Mouse (Mus musculus) stomach, embryonic 15.5 days (tissue): ENCODE data around the gene Nelfb. TPM values are rescaled to one million over a fixed set of nuclear protein-coding genes. Genes with fewer than 3 reads are reported as not detected.

Experiments
- ATAC-seq: fragments of 200-750 bp; cut with Nextera tagmentation; 2 replicates; pipeline ENCODE4 v1.8.0; 2017; ENCODE audit warnings: low read depth, moderate number of reproducible peaks, moderate TSS enrichment; ENCODE audit not compliant: insufficient read depth, low FRiP score
- H3K27ac ChIP-seq: fragments of 300-500 bp; sonication (generic); 2 replicates; pipeline ENCODE4 v1.5.1; 2015; ENCODE audit warnings: mild to moderate bottlenecking, inconsistent platforms
- H3K27me3 ChIP-seq: fragments of 300-500 bp; sonication (generic); replicated peaks from 2 replicates; pipeline ENCODE4 v1.6.1; 2015; ENCODE audit warnings: inconsistent platforms
- H3K36me3 ChIP-seq: fragments of 300-500 bp; sonication (generic); 2 replicates; pipeline ENCODE4 v1.6.1; 2015; ENCODE audit warnings: inconsistent platforms
- H3K4me1 ChIP-seq: fragments of 300-500 bp; sonication (generic); 2 replicates; pipeline ENCODE4 v1.6.1; 2015; ENCODE audit warnings: inconsistent platforms
- H3K4me2 ChIP-seq: fragments of 300-500 bp; sonication (generic); 2 replicates; pipeline ENCODE4 v1.6.1; 2015; ENCODE audit warnings: mild to moderate bottlenecking, inconsistent platforms
- H3K4me3 ChIP-seq: fragments of 300-500 bp; sonication (generic); replicated peaks from 2 replicates; pipeline ENCODE4 v1.5.1; 2015; ENCODE audit warnings: inconsistent platforms
- H3K9ac ChIP-seq: fragments of 300-500 bp; sonication (generic); 2 replicates; pipeline ENCODE4 v1.6.1; 2015; ENCODE audit warnings: inconsistent platforms
- H3K9me3 ChIP-seq: fragments of 300-500 bp; sonication (generic); 2 replicates; pipeline ENCODE4 v1.6.1; 2016; ENCODE audit warnings: inconsistent platforms
- WGBS: fragments of 180-500 bp; shearing (Covaris S2); methylation state at CpG from one replicate; pipeline ENCODE4 v1.1.7; 2015; 5-methylcytosine and 5-hydroxymethylcytosine counted together
- polyA plus RNA-seq: library from polyadenylated mRNA; unstranded; fragments of >200 nt; fragmentation: Nextera tagmentation; extraction: Ambion mirVana; gene quantifications from 2 replicates; pipeline ENCODE4 v1.2.1, GENCODE M21; 2015

The Nelfb gene
- polyA plus RNA-seq, 1 experiment from 2014 or later, result 105 TPM

- ATAC-seq, result no peak
- Histone ChIP-seq H3K4me3 (no peak overlapping the region), H3K9ac (no peak overlapping the region), H3K9me3 (no peaks in the 10 kb centered on the region), H3K36me3 (no peaks in the 10 kb centered on the region), H3K4me2 (no peak overlapping the region), H3K27me3 (no peaks in the 10 kb centered on the region), H3K4me1 (peaks cover 46% of the 10 kb centered on the region), H3K27ac (no peak overlapping the region)
- 80% methylated on average over 6 of the region's 6 CpGs for WGBS
These were observed 40.1 kb downstream of the Nelfb start for GRCm38 (mm10) chr2:25171101-25171768.

GRCm38 (mm10) chr2:25170326-25171100 is 40.8 kb downstream of the Nelfb start:
- Histone ChIP-seq H3K27me3 (no peaks in the 10 kb centered on the region), H3K4me3 (no peak overlapping the region), H3K36me3 (no peaks in the 10 kb centered on the region), H3K27ac (0 out of 2 replicates have a peak overlapping the region, but pooled peaks have one; percentile 4), H3K4me1 (peaks cover 39% of the 10 kb centered on the region), H3K4me2 (no peak overlapping the region), H3K9ac (no peak overlapping the region), H3K9me3 (no peaks in the 10 kb centered on the region)
- ATAC-seq, result no peak
- WGBS, result 56% methylated on average over 10 of the region's 10 CpGs

- Histone ChIP-seq H3K36me3 (no peaks in the 10 kb centered on the region), H3K27ac (no peak overlapping the region), H3K4me1 (peaks cover 35% of the 10 kb centered on the region), H3K9me3 (no peaks in the 10 kb centered on the region), H3K27me3 (no peaks in the 10 kb centered on the region), H3K4me3 (no peak overlapping the region), H3K9ac (no peak overlapping the region), H3K4me2 (no peak overlapping the region)
- 36% methylated on average over 5 of the region's 5 CpGs for WGBS
- no peak for ATAC-seq
These were observed 41.5 kb downstream of the Nelfb start for GRCm38 (mm10) chr2:25169778-25170177.

GRCm38 (mm10) chr2:25168665-25168978 is 42.7 kb downstream of the Nelfb start:
- no peaks in the 10 kb centered on the region for H3K9me3 ChIP-seq
- H3K36me3 ChIP-seq, result no peaks in the 10 kb centered on the region
- H3K27me3 ChIP-seq, result no peaks in the 10 kb centered on the region
- no peak for ATAC-seq
- WGBS, result 32% methylated on average over 2 of the region's 2 CpGs
- H3K4me3 ChIP-seq, result peak overlapping the region; percentile 42
- peak overlapping the region; percentile 81 for H3K4me2 ChIP-seq
- peak overlapping the region; percentile 67; the same call in 1 of the 2 replicates for H3K27ac ChIP-seq
- H3K4me1 ChIP-seq, result peaks cover 37% of the 10 kb centered on the region
- H3K9ac ChIP-seq, result no peak overlapping the region

GRCm38 (mm10) chr2:25167919-25168664 is 43.2 kb downstream of the Nelfb start:
- Histone ChIP-seq H3K27ac (peak overlapping the region; percentile 72; the same call in 1 of the 2 replicates), H3K9me3 (no peaks in the 10 kb centered on the region), H3K9ac (peak overlapping the region; percentile 26; the same call in 1 of the 2 replicates), H3K27me3 (no peaks in the 10 kb centered on the region), H3K36me3 (no peaks in the 10 kb centered on the region), H3K4me3 (peak overlapping the region; percentile 42), H3K4me2 (peak overlapping the region; percentile 81), H3K4me1 (peaks cover 37% of the 10 kb centered on the region)
- 2% methylated on average over 39 of the region's 41 CpGs for WGBS
- ATAC-seq, result peak; percentile 63

GRCm38 (mm10) chr2:25167481-25167880 is 43.8 kb downstream of the Nelfb start:
- Histone ChIP-seq H3K9me3 (no peaks in the 10 kb centered on the region), H3K9ac (peak overlapping the region; percentile 26; the same call in 1 of the 2 replicates), H3K27me3 (no peaks in the 10 kb centered on the region), H3K4me1 (peaks cover 37% of the 10 kb centered on the region), H3K4me3 (peak overlapping the region; percentile 42), H3K27ac (peak overlapping the region; percentile 72; the same call in 1 of the 2 replicates), H3K36me3 (no peaks in the 10 kb centered on the region), H3K4me2 (peak overlapping the region; percentile 81)
- ATAC-seq, result no peak
- WGBS, result 22% methylated on average over 4 of the region's 4 CpGs

- Histone ChIP-seq H3K4me2 (no peak overlapping the region), H3K9ac (no peak overlapping the region), H3K36me3 (no peaks in the 10 kb centered on the region), H3K27me3 (no peaks in the 10 kb centered on the region), H3K9me3 (no peaks in the 10 kb centered on the region), H3K27ac (no peak overlapping the region), H3K4me3 (no peak overlapping the region), H3K4me1 (no peaks in the 10 kb centered on the region)
- ATAC-seq, result no peak
- 41% methylated on average over 2 of the region's 2 CpGs for WGBS
These were observed 53.6 kb downstream of the Nelfb start for GRCm38 (mm10) chr2:25157655-25158054.

- no peak overlapping the region for H3K4me3 ChIP-seq
- ATAC-seq, result no peak
- 50% methylated on average over 2 of the region's 2 CpGs for WGBS
These were observed 54.3 kb downstream of the Nelfb start for GRCm38 (mm10) chr2:25156990-25157389.

GRCm38 (mm10) chr2:25156177-25156576 is 55.1 kb downstream of the Nelfb start:
- no peak overlapping the region for H3K4me2 ChIP-seq
- H3K27me3 ChIP-seq, result no peaks in the 10 kb centered on the region
- no peaks in the 10 kb centered on the region for H3K4me1 ChIP-seq
- H3K9me3 ChIP-seq, result no peaks in the 10 kb centered on the region
- H3K9ac ChIP-seq, result no peak overlapping the region
- no peak for ATAC-seq
- no peak overlapping the region for H3K4me3 ChIP-seq
- no peaks in the 10 kb centered on the region for H3K36me3 ChIP-seq
- no peak overlapping the region for H3K27ac ChIP-seq
- 80% methylated on average over 3 of the region's 3 CpGs for WGBS

More at GRCm38 (mm10) chr2:25156990-25157389, 54.3 kb downstream of the Nelfb start:
- Histone ChIP-seq H3K27ac (no peak overlapping the region), H3K9ac (no peak overlapping the region), H3K36me3 (no peaks in the 10 kb centered on the region), H3K4me2 (no peak overlapping the region), H3K9me3 (no peaks in the 10 kb centered on the region), H3K27me3 (no peaks in the 10 kb centered on the region), H3K4me1 (no peaks in the 10 kb centered on the region)

GRCm38 (mm10) chr2:25151280-25151956 is 59.9 kb downstream of the Nelfb start:
- Histone ChIP-seq H3K9ac (no peak overlapping the region), H3K27me3 (no peaks in the 10 kb centered on the region), H3K4me1 (no peaks in the 10 kb centered on the region), H3K4me3 (no peak overlapping the region), H3K9me3 (no peaks in the 10 kb centered on the region), H3K36me3 (no peaks in the 10 kb centered on the region), H3K27ac (no peak overlapping the region), H3K4me2 (no peak overlapping the region)
- WGBS, result 70% methylated on average over 4 of the region's 4 CpGs
- ATAC-seq, result no peak
